Mouse (Mus musculus) layer of hippocampus, adult 9-11 months (tissue): ENCODE results near the gene Coro1a.

Source experiments
- DNase-seq: peaks from one replicate; pipeline ENCODE4 v3.0.0; 2022

Coro1a gene

DNA sequence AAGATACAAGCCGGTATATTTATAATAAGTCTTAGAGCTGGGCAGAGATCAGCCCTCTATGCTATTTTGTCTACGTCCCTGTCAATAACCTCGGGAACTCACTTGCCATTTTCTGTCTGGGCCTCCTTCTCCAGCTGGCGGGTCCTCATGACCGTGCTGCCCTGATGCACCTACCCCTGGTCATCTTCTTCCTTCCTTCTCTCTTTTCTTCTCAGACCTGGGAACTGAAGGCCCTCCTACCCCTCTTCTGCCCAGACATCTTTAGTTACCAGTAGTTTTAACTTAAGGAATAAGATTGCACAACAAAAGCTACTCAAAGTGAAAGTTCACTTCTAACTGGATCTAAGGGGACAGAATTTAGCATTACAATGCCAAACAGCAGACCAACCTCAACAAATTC lies 27.9 kb downstream of the Coro1a start:
- DNase-seq, result no peak

DNA sequence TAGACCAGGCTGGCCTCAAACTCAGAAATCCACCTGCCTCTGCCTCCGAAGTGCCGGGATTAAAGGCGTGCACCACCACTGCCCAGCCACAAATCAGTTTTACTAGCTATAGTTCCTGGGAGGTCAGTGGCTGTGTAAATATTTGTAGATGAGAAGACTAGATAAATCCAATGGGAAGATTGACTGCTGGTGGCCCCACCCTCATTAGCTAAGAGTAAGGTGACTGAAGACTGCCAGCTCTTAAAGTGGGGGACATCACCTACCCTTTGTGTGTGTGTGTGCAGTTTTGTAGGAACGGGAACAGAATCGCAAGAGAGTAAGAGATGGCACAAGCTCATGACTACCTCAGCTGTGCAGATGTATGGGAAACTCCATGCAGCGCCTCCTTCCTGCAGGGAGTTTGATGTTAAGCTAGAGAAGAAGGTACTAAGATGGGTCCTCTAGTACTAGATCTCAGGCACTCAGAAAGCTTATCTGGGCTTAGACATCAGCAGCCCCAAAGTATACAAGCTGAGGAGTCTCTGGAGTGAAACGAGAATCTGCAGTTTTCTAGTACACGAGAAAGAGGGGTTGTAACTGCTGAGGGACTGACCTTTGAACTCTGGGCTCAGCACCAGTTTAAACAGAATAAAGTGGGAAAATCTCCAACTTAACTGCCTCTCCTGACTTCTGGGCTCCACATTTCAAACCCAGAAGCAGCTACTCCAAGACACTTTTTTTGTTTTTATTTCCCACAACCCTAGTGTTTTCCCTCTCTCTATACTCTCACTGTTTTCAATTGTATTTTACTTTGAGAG lies 28.8 kb downstream of the Coro1a start:
- no peak for DNase-seq

DNA sequence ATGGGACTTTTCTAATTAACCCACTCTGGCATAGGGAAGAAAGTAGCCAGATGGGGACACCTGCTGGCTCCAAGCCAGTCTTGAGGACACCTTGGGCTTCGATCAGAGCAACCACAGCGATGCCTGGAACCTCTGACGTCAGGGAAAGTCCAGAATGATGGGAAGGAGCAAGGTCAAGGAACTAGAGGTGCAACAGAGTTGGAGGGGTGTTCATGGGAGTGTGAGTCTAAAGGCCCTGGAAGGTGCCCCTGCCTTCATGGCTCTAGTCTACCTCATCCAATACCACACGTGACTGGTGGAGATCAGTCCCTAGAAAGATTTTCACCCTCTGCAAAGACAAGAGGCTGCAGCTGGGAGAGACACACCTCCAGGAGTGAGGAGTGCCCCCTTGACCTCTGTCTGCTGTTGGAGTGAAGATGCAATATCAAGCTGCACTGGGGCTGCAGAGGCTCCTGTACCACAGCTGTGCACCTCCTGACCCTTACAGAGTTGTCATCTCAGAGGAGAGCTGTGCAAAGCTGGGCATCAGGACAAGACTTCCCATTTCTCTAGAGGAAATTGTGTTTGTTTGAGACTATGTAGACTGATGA lies 30.9 kb downstream of the Coro1a start:
- no peak for DNase-seq

DNA sequence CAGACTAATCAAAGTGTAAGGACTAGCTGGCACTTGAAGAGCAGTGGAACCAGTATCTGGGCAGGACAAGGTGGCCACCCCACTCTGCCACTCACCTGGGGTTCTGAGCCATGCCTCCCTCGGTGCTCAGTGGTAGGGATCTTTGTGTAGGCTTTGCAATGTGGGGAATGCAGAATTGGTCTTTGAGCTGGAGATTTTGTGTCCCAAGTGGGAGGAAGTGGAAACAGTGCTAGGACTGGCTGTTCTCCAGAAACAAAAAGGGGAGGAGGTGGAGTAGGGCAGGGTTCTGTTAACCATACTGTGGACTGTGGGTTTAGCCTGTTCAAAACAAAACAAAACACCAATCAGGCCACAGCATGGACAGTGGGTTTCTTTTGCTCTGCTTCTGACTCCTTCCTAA lies 31.4 kb downstream of the Coro1a start, which contains the start of gene Sult1a1:
Sult1a1 (minus strand) TSS at position 226 of the 400 bp plus-strand sequence.
- DNase-seq, result no peak

DNA sequence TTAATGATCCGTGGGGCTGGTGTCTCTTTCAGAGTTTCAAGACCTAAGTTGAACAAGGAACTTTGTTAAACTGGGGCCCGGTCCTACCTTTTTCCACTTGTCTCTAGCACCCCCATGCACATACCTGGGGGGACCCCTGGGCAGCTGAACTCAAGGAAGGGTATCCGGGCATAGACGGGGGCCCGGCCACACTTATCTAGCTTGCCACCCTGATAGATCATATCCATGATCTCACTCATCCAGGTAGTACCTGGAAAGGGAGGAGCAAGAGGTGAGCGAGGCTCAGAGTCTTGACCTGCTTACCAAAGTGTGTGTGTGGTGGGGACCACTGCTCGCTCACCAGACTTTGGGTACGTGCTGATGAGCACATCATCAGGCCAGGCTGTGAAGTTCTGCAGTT lies 32.5 kb downstream of the Coro1a start:
- no peak for DNase-seq

DNA sequence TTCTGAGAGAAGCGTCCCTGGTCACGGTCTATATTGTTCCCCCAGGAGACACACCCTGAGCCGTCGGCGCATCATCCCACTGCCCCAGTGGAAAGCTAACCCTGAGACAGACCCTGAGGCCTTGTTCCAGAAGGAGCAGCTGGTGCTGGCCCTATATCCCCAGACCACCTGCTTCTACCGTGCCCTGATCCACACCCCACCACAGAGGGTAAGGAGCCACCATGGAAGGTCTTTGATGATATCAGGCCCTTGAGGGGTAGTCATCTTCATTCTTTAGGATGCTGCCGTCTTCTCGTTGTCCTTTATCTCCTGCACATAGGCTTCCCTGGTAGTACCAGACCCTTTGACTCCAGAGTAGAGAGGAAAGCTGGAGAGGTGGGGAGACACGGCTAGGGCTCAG lies 35.5 kb downstream of the Coro1a start:
- no peak for DNase-seq

DNA sequence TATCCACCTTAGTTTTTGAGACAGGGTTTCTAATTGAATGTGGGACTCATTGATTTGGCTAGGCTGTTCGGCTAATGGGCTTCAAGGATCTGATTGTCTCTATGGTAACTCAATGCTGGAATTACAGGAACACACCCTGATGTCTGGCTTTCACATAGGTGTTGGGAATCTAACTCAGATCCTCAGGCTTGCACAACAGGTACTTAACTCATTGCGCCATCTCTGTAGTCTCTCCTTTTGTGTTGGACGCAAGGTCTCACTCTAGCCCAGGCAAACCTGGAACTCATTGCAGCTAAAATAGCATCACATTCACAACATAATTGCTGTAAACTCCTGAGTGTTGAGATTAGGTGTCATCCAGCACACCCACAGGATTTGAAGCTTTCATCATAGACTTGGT lies 37.4 kb downstream of the Coro1a start:
- DNase-seq, result no peak

DNA sequence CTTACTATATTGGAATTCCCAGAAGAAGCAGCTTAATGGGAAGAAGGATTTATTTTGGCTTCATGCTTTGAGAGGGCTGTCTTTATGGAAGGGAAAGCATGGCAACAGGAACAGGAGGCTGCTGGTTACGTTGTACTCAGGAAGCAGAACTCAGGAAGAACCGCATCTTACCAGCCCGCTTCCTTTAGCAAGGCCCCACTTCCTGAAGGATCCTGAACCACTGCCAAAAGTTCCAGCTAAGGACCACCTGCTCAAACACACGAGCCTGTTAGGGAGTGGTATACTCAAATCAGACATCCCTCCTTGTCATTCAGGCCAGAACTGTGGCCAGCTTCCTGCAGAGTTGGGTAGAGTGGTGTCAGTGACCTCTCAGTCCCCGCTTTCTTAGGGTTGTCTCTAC lies 39.1 kb downstream of the Coro1a start:
- no peak for DNase-seq

DNA sequence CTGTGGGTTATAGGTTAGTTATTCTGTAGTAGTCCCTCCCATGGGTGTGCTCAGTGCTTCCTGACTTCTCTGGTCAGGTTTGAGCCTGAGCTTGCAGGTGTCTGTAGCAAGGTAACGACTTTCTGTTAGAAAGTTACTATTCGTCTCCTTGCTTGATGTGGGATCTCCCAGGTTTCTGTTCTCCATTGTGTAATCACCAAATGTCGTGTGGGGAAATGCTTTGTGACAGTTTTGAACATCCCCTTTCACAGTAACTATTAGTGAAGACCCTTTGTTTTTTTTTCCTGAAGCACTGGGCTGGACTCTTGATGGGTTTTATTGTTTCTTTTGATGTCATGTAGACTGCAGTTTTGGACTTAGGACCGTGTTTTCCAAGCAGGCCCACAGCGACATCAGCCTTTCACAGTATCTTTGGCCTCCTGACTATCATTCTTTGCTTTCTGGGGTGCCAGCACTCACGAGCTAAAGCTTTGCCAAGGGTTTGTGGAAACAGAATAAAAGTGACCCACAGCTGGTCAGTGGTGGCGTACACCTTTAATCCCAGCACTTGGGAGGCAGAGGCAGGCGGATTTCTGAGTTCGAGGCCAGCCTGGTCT lies 40.0 kb downstream of the Coro1a start:
- DNase-seq, result no peak

DNA sequence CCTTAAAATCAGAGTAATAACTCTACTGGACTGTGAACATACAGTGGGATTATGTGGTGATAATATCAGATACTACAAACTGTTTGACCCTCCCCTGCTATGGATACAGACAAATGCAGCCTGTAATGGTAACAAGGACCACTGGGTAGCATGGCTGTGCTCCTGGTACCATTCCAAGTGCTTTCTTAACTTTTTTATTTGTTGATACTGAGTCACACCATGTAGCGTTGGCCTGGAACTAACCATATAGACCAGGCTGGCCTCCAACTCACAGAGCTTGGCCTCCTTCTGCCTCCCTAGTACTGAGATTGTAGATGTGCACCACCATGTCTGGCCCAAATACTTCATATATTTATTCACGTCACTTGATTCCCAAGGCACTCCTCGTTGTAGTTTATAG lies 42.3 kb downstream of the Coro1a start:
- no peak for DNase-seq

DNA sequence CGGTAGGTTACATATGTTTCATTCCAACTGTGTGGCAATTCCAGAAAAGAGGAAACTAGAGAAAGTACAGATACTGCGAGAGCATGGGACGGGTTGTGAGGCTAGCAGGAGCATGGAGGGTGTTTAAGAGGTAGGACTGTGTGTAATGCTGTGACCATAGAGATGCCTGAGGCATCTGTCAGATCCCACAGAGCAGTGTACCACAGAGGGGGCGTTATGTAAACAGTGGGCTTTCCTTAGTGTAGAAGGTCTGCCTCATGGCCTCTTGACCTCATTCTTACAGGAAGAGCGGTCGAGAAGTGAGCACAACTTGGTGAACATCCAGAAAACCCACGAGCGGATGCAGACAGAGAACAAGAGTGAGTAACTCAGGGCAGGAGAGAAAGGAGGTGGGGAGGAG lies 43.9 kb downstream of the Coro1a start:
- no peak for DNase-seq

DNA sequence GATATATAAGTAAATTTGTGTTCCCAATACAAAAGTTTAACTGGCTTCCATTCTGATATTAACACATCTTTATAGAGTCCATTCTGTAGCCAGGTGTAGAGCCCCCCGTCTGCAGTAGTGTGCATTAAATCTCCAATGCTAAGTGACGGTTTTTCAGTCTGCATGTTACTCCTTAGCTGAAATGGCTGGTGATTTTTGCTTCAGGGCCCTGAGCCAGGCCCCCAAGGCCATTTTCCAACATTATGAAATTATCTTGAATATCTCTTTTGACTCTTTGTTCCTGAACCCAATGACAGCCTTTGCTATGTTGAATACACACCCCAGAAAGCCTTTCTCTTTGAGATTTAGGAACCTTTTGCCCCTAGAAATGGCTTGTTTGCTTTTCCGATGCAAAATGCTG lies 47.8 kb downstream of the Coro1a start:
- DNase-seq, result no peak

DNA sequence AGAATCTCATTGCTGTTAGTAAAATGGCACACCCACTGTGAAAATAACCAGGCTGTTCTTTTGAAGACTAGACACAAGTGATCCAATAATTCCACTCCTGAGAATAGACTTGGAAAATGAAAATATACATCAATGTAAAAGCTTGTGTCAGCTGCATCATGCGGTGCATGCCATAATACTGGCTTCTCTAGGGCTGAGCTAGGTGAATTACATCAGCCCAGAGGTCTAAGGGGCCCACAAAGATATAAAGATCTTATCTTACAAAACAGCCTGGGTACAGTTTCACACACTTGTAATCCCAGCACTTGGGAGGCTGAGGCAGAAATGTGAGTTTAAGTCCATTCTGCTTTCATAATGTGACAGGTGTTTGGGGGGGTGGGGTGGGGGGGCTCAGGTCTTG lies 50.1 kb downstream of the Coro1a start:
- no peak for DNase-seq

DNA sequence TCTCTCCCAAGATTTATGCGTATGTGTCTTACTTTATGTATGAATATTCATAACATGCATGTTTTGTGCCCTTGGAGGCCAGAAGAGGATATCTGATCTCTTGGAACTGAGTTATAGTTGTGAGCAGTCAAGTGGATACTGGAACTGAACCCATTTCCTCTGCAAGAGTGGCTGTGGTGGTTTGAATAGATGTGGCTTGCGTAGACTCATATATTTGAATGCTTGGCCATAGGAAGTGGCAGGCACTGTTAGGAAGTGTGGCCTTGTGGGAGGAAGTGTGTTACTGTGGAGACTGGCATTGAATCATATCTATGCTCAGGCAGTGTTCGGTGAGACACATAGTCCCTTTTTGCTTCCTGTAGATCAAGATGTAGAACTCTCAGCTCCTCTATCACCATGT lies 51.9 kb downstream of the Coro1a start:
- DNase-seq, result no peak

DNA sequence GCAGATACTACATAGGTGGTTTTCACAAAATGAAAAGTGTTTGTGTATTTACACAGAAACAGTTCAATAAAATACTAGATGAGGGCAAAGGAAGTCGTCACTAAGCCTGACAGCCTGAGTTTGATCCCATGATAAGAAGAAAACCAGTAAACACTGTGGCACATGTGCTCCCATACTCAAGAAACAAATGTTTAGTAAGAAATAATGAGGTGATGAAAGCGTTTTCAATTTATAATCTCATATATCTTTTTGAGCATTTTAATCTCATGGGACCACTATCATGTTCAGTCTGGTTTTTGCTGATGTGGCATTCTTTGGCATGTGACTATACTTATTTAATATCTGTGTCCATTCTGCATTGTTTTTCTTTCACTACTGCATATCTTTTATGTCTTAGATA lies 53.6 kb downstream of the Coro1a start:
- no peak for DNase-seq

DNA sequence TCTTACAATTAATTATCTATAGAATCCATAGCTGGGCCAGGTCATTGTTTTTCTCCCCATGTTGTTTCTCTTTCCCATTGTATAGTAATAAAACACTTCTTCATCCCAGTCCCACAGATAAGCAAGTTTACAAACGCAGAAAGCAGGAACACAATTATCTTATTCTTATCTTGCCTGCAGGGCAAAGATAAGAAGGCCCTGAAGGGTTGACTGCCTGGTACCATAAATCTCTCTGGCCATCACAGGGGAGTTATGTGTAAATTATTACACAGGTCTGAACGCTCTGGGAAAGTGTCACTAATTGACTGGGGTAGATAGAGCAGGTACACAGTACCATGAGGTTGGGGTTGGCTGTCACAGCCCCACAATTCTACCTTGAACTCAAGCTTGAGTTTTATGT lies 56.7 kb downstream of the Coro1a start:
- no peak for DNase-seq
